Mouse (Mus musculus) embryonic facial prominence, embryonic 10.5 days (tissue): ENCODE measurements around the gene Lrit3. TPM values are rescaled to one million over a fixed set of nuclear protein-coding genes. Genes with fewer than 3 reads are reported as not detected.

ENCODE experiments used
- DNase-seq: peaks from one replicate; pipeline ENCODE4 v3.0.0-alpha.2; 2017; ENCODE audit warnings: low spot score
- H3K27ac ChIP-seq: fragments of 300-500 bp; sonication (generic); replicated peaks from 2 replicates; pipeline ENCODE4 v1.5.1; 2016; ENCODE audit warnings: mild to moderate bottlenecking
- H3K27me3 ChIP-seq: fragments of 300-500 bp; sonication (generic); replicated peaks from 2 replicates; pipeline ENCODE4 v1.6.1; 2016; ENCODE audit warnings: low read depth, mild to moderate bottlenecking; ENCODE audit not compliant: poor library complexity, severe bottlenecking
- H3K36me3 ChIP-seq: fragments of 300-500 bp; sonication (generic); replicated peaks from 2 replicates; pipeline ENCODE4 v1.6.1; 2016; ENCODE audit warnings: mild to moderate bottlenecking, moderate library complexity
- H3K4me1 ChIP-seq: fragments of 300-500 bp; sonication (generic); 2 replicates; pipeline ENCODE4 v1.6.1; 2016
- H3K4me3 ChIP-seq: fragments of 300-500 bp; sonication (generic); 2 replicates; pipeline ENCODE4 v1.5.1; 2016; ENCODE audit warnings: mild to moderate bottlenecking, moderate library complexity
- H3K9me3 ChIP-seq: fragments of 300-500 bp; sonication (generic); 2 replicates; pipeline ENCODE4 v1.6.1; 2016; ENCODE audit warnings: mild to moderate bottlenecking
- WGBS: fragments of 180-500 bp; shearing (Covaris S2); methylation state at CpG from one replicate; pipeline ENCODE4 v1.1.7; 2016; 5-methylcytosine and 5-hydroxymethylcytosine counted together
- polyA plus RNA-seq: library from polyadenylated mRNA; unstranded; fragments of >200 nt; fragmentation: Nextera tagmentation; extraction: Ambion mirVana; gene quantifications from 2 replicates; pipeline ENCODE4 v1.2.1, GENCODE M21; 2016

Lrit3 gene
- polyA plus RNA-seq, result not detected in 2 replicates

GRCm38 (mm10) chr3:129803765-129804164, at the start of gene Lrit3:
Lrit3 (minus strand) TSS chr3:129804030.
- Histone ChIP-seq H3K4me1 (no peaks in the 10 kb centered on the region), H3K9me3 (no peaks in the 10 kb centered on the region), H3K27me3 (no peaks in the 10 kb centered on the region), H3K4me3 (no peak within 1 kb of the TSS), H3K36me3 (no peaks in the 10 kb centered on the region), H3K27ac (no peak within 1 kb of the TSS)
- 79% methylated on average over 10 of the region's 10 CpGs for WGBS
- DNase-seq, result no peak

GRCm38 (mm10) chr3:129846846-129847245, 43.0 kb upstream of the Lrit3 start:
- no peaks in the 10 kb centered on the region for H3K9me3 ChIP-seq
- WGBS, result 88% methylated on average over 7 of the region's 7 CpGs
- no peak overlapping the region for H3K4me3 ChIP-seq
- H3K27ac ChIP-seq, result no peak overlapping the region
- H3K4me1 ChIP-seq, result no peaks in the 10 kb centered on the region
- no peaks in the 10 kb centered on the region for H3K27me3 ChIP-seq
- no peaks in the 10 kb centered on the region for H3K36me3 ChIP-seq
- DNase-seq, result no peak

GRCm38 (mm10) chr3:129845868-129846267, 42.0 kb upstream of the Lrit3 start:
- no peak for DNase-seq
- WGBS, result 83% methylated on average over 2 of the region's 2 CpGs
- Histone ChIP-seq H3K27ac (no peak overlapping the region), H3K36me3 (no peaks in the 10 kb centered on the region), H3K4me3 (no peak overlapping the region), H3K4me1 (no peaks in the 10 kb centered on the region), H3K9me3 (no peaks in the 10 kb centered on the region), H3K27me3 (no peaks in the 10 kb centered on the region)

GRCm38 (mm10) chr3:129838017-129838416, 34.2 kb upstream of the Lrit3 start:
- H3K9me3 ChIP-seq, result no peaks in the 10 kb centered on the region
- 52% methylated on average over 7 of the region's 7 CpGs for WGBS
- no peak overlapping the region for H3K4me3 ChIP-seq
- H3K4me1 ChIP-seq, result 0 out of 2 replicates have a peak, but pooled peaks cover 5% of the 10 kb centered on the region
- H3K27me3 ChIP-seq, result no peaks in the 10 kb centered on the region
- no peak overlapping the region for H3K27ac ChIP-seq
- H3K36me3 ChIP-seq, result no peaks in the 10 kb centered on the region
- no peak for DNase-seq

DNA sequence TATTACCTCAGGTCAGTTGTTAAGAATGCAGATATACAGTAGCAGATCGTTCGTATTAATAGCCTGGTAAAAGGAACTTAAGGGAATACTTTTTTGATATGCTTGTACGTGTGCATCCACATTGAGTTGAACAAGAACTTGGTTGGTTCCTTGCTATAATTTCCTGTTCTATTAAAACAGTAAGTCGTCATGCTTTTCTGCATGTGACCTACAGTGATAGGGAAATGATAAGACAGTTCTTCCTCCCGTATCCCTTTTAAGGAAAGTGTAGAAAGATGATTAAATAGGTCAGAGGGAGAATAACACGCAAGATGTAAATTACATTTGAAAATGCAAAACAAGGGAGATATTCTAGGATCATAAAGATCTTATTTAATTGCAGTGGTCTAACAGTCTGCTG, 33.1 kb upstream of the Lrit3 start:
- Histone ChIP-seq H3K36me3 (no peaks in the 10 kb centered on the region), H3K9me3 (no peaks in the 10 kb centered on the region), H3K27me3 (no peaks in the 10 kb centered on the region), H3K27ac (no peak overlapping the region), H3K4me3 (no peak overlapping the region), H3K4me1 (0 out of 2 replicates have a peak, but pooled peaks cover 5% of the 10 kb centered on the region)
- no peak for DNase-seq
- WGBS, result 92% methylated on average over 6 of the region's 6 CpGs

- H3K36me3 ChIP-seq, result no peaks in the 10 kb centered on the region
- WGBS, result 18% methylated on average over 11 of the region's 11 CpGs
- 0 out of 2 replicates have a peak, but pooled peaks cover 5% of the 10 kb centered on the region for H3K4me1 ChIP-seq
- H3K27me3 ChIP-seq, result no peaks in the 10 kb centered on the region
- no peak overlapping the region for H3K27ac ChIP-seq
- no peak overlapping the region; the same call in 1 of the 2 replicates for H3K4me3 ChIP-seq
- peak; percentile 54 for DNase-seq
- H3K9me3 ChIP-seq, result no peaks in the 10 kb centered on the region
Measured at GRCm38 (mm10) chr3:129836051-129836697, 32.3 kb upstream of the Lrit3 start.

GRCm38 (mm10) chr3:129835388-129835934, 31.6 kb upstream of the Lrit3 start, which contains the start of gene Cfi:
Cfi (plus strand) TSS chr3:129835884.
- H3K4me3 ChIP-seq, result no peak within 1 kb of the TSS; the same call in 1 of the 2 replicates
- 72% methylated on average over 6 of the region's 6 CpGs for WGBS

GRCm38 (mm10) chr3:129831035-129831568, 27.3 kb upstream of the Lrit3 start, which contains the start of gene Gar1:
Gar1 (minus strand) TSS chr3:129831396.
- Histone ChIP-seq H3K9me3 (no peaks in the 10 kb centered on the region), H3K4me1 (peaks cover 15% of the 10 kb centered on the region), H3K27ac (peak within 1 kb of the TSS; percentile 96), H3K27me3 (no peaks in the 10 kb centered on the region), H3K4me3 (peak within 1 kb of the TSS; percentile 91), H3K36me3 (peaks cover 34% of the 10 kb centered on the region)
- DNase-seq, result peak; percentile 95
- WGBS, result under 1% methylated on average over 60 of the region's 60 CpGs

More at GRCm38 (mm10) chr3:129835388-129835934, 31.6 kb upstream of the Lrit3 start, which contains the start of gene Cfi:
- Histone ChIP-seq H3K27me3 (no peaks in the 10 kb centered on the region), H3K4me1 (peaks cover 5% of the 10 kb centered on the region; the same call in 1 of the 2 replicates), H3K27ac (no peak within 1 kb of the TSS), H3K36me3 (no peaks in the 10 kb centered on the region), H3K9me3 (no peaks in the 10 kb centered on the region)
- no peak for DNase-seq

GRCm38 (mm10) chr3:129830626-129831025, 26.8 kb upstream of the Lrit3 start:
- no peak for DNase-seq
- peak overlapping the region; percentile 91 for H3K4me3 ChIP-seq
- H3K4me1 ChIP-seq, result peaks cover 12% of the 10 kb centered on the region
- no peaks in the 10 kb centered on the region for H3K9me3 ChIP-seq
- H3K27me3 ChIP-seq, result no peaks in the 10 kb centered on the region
- peak overlapping the region; percentile 96 for H3K27ac ChIP-seq
- H3K36me3 ChIP-seq, result peaks cover 39% of the 10 kb centered on the region
- WGBS, result under 1% methylated on average over 45 of the region's 45 CpGs

DNA sequence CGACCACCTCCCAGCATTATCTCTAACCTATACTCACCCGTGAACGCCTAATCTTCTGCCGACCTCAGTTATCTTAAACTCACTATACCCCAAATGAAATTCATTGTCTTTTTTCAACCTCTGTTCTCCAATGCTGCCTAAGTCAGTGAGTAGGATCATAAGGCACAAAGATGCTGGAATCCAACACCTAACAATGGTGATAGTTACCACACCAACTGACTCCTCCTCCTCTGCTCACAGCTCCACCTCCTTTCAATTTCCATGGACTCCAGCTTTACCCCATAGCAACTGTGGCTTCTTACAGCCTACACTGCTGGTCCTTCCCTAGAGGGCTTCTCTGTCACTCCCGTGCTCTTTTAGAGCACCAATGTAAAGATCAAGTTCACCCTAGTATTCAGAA, 23.9 kb upstream of the Lrit3 start:
- no peak for DNase-seq
- Histone ChIP-seq H3K27ac (no peak overlapping the region), H3K9me3 (no peaks in the 10 kb centered on the region), H3K27me3 (no peaks in the 10 kb centered on the region), H3K4me1 (peaks cover 12% of the 10 kb centered on the region), H3K4me3 (no peak overlapping the region), H3K36me3 (peaks cover 68% of the 10 kb centered on the region)
- WGBS, result 94% methylated on average over 5 of the region's 5 CpGs

DNA sequence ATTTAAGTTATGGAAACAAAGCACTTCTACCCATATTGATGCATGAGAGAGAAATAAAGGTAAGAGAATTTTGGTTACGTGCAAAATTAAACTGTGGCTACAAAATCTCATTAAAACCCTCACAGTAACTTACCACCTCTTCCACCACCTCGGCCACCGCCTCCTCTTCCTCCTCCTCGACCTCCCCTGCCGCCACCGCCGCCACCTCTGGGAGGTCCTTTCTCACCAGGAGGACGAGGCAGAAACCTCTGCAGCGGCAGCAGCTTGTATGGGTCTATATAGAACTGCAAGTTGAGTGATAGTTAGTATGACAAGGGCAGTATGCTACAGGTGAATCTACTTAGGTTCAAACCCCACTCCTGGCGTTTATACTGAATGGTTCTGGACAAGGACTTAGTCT, 22.9 kb upstream of the Lrit3 start:
- no peak for DNase-seq
- H3K36me3 ChIP-seq, result peaks cover 73% of the 10 kb centered on the region
- 91% methylated on average over 10 of the region's 10 CpGs for WGBS
- H3K9me3 ChIP-seq, result no peaks in the 10 kb centered on the region
- H3K27ac ChIP-seq, result no peak overlapping the region
- H3K27me3 ChIP-seq, result no peaks in the 10 kb centered on the region
- H3K4me1 ChIP-seq, result peaks cover 14% of the 10 kb centered on the region
- no peak overlapping the region for H3K4me3 ChIP-seq

GRCm38 (mm10) chr3:129824891-129825290, 21.1 kb upstream of the Lrit3 start:
- Histone ChIP-seq H3K9me3 (no peaks in the 10 kb centered on the region), H3K4me1 (peaks cover 10% of the 10 kb centered on the region), H3K27ac (no peak overlapping the region), H3K27me3 (no peaks in the 10 kb centered on the region), H3K4me3 (no peak overlapping the region), H3K36me3 (peaks cover 73% of the 10 kb centered on the region)
- 94% methylated on average over 10 of the region's 10 CpGs for WGBS
- DNase-seq, result no peak

GRCm38 (mm10) chr3:129824146-129824545, 20.3 kb upstream of the Lrit3 start:
- peaks cover 3% of the 10 kb centered on the region; the same call in 1 of the 2 replicates for H3K4me1 ChIP-seq
- DNase-seq, result no peak
- no peak overlapping the region for H3K27ac ChIP-seq
- peaks cover 68% of the 10 kb centered on the region for H3K36me3 ChIP-seq
- H3K9me3 ChIP-seq, result no peaks in the 10 kb centered on the region
- H3K4me3 ChIP-seq, result no peak overlapping the region
- H3K27me3 ChIP-seq, result no peaks in the 10 kb centered on the region
- 97% methylated on average over 4 of the region's 4 CpGs for WGBS
